Mouse (Mus musculus): Measurements from ENCODE around the gene Tbcel. TPM values are rescaled to one million over a fixed set of nuclear protein-coding genes. Genes with fewer than 3 reads are reported as not detected.

Gene Tbcel
- polyA plus RNA-seq, 1 experiment: 2.0 TPM

DNA sequence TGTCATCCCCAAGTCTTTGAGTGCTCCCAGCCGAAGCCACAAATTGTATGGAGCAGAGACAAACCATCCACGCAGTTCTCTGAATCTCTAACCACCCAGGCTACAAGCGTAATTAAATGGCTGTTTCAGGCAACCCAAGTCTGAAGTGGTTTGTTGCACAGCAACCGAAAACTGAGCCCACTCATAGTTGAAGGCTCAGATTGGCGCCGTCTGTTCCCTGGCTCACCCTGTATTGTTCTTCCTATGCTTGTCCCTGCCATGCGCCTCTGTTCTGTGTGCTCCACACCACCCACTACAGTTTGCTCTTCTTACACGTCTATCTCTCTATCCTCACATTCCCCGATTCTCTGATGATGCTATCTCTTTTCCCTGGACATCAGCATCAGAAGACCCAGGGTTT, 15.8 kb downstream of the Tbcel start:
- Histone ChIP-seq H3K36me3 (replicated peaks; ENCODE audit: low read length) (no peaks in the 10 kb centered on the region), H3K4me3 (replicated peaks) (no peak overlapping the region), H3K27me3 (replicated peaks) (peaks cover 18% of the 10 kb centered on the region), H3K4me1 (no peaks in the 10 kb centered on the region), H3K9me3 (peaks cover 13% of the 10 kb centered on the region)
- no peak for TF ChIP-seq FLI1 (IDR thresholded peaks at IDR 0.05; ENCODE audit: low read length)

DNA sequence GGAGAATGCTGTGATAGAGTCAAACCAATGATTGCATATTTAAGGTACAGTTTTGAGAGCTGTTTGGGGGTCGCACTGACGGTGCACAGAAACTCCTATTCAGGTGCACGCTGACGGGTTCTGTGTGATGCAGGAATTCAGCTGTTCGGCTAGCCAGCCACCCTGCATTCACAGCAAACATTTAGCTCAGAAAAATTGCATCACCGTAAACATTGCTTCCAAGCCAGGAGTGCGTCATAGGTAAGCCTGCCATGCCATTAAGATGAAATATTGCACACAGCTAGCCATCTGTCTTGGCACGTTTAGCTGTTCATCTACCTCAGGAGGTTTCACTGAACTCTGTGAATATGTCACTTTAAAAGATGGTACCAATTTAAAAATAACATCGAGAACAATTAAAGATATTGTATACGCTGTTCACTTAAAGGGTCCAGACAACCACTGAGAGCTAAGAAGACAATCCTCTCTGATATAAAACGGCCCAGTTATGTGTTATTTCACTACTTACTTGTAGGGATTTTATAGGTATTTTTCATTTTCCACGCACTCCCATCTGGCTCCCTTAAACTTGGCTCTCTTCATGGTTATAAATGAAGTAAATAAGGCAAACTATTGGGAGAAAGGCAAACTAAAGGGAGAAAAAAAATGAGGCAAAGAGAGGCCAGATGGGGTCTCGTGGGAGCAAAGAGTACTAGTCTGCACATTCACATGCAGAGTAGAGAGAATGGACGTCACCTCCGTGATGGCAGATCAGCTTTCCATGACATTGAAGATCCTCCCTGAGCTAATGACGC, 16.8 kb downstream of the Tbcel start:
- peaks cover 19% of the 10 kb centered on the region for H3K27me3 ChIP-seq (replicated peaks)
- no peaks in the 10 kb centered on the region for H3K4me1 ChIP-seq
- no peaks in the 10 kb centered on the region for H3K36me3 ChIP-seq (replicated peaks; ENCODE audit: low read length)

DNA sequence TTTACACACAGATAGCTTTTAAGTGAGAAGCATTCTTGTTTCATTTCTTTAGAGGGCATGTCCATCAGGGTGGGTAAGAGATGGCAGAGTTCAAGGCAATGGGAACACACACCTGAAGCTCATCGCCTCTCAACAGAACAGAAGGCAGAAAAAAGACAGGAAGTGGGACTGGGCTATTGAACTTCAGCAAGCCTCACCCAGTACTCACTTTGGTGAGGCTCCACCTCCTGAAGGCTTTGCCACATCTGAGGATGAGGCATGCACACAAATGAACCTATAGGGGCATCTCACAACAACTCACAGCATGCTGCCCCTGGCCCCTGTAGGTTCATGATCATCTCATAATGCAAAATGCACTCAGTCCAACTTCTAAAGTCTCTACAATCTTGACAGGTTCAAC, 19.5 kb downstream of the Tbcel start:
- peaks cover 18% of the 10 kb centered on the region for H3K27me3 ChIP-seq (replicated peaks)
- no peaks in the 10 kb centered on the region for H3K9me3 ChIP-seq
- H3K4me3 ChIP-seq (replicated peaks): no peak overlapping the region
- TF ChIP-seq GATA1 (IDR thresholded peaks at IDR 0.05; ENCODE audit: borderline replicate concordance, low read length): no peak
- TF ChIP-seq FLI1 (IDR thresholded peaks at IDR 0.05; ENCODE audit: low read length): no peak
- no peaks in the 10 kb centered on the region for H3K36me3 ChIP-seq (replicated peaks; ENCODE audit: low read length)
- no peaks in the 10 kb centered on the region for H3K4me1 ChIP-seq

More for the DNA sequence above, 16.8 kb downstream of the Tbcel start:
- H3K4me3 ChIP-seq (replicated peaks): no peak overlapping the region
- TF ChIP-seq FLI1 (IDR thresholded peaks at IDR 0.05; ENCODE audit: low read length) (no peak), GATA1 (IDR thresholded peaks at IDR 0.05; ENCODE audit: borderline replicate concordance, low read length) (no peak)
- peaks cover 6% of the 10 kb centered on the region; the same call in 1 of the 2 replicates for H3K9me3 ChIP-seq

DNA sequence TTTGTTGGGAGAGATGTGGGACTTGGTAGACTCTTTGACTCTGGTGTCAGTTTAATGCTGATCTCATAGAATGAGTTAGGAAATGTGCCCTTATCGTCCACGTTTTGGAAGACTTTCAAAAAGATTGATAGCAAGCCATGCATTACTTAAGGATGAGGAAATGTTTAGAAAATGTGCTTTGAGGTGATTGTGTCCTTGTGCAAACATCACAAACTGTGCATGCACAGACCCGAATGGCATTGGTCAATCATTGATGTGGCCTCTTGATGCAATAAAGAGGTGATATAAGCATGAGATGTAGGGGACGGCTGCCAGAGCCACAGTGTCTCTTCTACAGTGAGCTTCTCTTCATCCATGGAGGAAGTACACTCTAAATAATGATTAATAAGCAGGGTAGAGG, 20.7 kb downstream of the Tbcel start:
- H3K36me3 ChIP-seq (replicated peaks; ENCODE audit: low read length): no peaks in the 10 kb centered on the region
- no peaks in the 10 kb centered on the region for H3K9me3 ChIP-seq
- no peak overlapping the region for H3K4me3 ChIP-seq (replicated peaks)
- TF ChIP-seq GATA1 (IDR thresholded peaks at IDR 0.05; ENCODE audit: borderline replicate concordance, low read length) (no peak), FLI1 (IDR thresholded peaks at IDR 0.05; ENCODE audit: low read length) (no peak)
- no peaks in the 10 kb centered on the region for H3K4me1 ChIP-seq
- H3K27me3 ChIP-seq (replicated peaks): peaks cover 16% of the 10 kb centered on the region

DNA sequence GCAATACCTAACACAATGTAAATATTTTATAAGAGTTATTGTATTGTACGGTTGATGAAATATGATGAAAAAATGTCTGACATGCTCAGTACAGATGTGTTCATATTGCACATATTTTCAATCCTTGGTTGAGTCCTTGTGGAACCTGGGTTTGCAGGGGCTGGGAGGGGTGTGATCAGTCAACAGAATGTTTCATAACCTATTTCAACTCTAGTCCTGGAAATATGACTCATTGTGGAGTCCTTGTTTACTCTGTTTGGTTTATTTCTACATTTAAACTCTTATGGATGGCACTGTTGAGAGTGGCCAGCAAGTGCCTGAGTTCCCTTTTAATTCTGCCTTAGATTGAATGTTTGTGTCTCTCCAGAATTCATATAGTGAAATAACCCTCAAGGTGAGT, 22.9 kb downstream of the Tbcel start:
- Histone ChIP-seq H3K4me3 (replicated peaks) (no peak overlapping the region), H3K36me3 (replicated peaks; ENCODE audit: low read length) (no peaks in the 10 kb centered on the region), H3K4me1 (no peaks in the 10 kb centered on the region), H3K9me3 (no peaks in the 10 kb centered on the region), H3K27me3 (replicated peaks) (peaks cover 12% of the 10 kb centered on the region)
- TF ChIP-seq FLI1 (IDR thresholded peaks at IDR 0.05; ENCODE audit: low read length) (no peak), GATA1 (IDR thresholded peaks at IDR 0.05; ENCODE audit: borderline replicate concordance, low read length) (no peak)

DNA sequence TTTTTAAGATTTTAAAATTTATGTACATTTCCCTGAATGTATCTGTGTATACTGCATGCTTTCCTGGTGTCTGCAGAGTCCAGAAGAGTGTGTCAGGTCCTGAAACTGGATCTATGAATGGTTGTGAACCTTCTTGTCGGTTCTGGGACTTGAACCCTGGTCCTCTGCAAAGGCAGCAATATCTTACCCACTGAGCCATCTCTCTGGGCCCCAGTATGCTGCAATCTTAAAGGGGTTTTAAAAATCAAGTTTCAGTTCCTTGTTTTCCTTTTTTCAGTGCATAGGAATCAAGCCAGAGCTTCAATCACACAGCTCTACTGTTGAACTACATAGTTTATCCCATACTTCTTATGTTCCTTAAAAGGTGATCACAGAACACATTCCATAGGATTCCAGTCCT, 24.7 kb downstream of the Tbcel start:
- Histone ChIP-seq H3K27me3 (replicated peaks) (peaks cover 12% of the 10 kb centered on the region), H3K36me3 (replicated peaks; ENCODE audit: low read length) (no peaks in the 10 kb centered on the region), H3K4me3 (replicated peaks) (no peak overlapping the region), H3K9me3 (no peaks in the 10 kb centered on the region), H3K4me1 (no peaks in the 10 kb centered on the region)
- TF ChIP-seq GATA1 (IDR thresholded peaks at IDR 0.05; ENCODE audit: borderline replicate concordance, low read length) (no peak), FLI1 (IDR thresholded peaks at IDR 0.05; ENCODE audit: low read length) (no peak)

DNA sequence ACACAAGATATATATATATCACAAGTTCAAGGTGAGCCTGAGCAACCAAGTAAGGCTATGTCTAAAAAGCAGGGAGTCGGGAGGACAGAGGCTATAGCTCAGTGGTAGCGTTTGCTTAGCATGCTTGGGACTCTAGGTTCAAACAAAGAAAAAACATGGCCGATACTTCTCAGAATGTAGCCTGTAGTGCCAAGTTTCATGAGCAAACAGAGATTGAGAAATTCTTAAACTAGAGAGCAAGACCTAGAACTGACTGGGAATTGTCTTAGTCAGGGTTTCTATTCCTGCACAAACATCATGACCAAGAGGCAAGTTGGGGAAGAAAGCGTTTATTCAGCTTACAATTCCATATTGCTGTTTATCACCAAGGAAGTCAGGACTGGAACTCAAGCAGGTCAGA, 31.4 kb downstream of the Tbcel start:
- TF ChIP-seq GATA1 (IDR thresholded peaks at IDR 0.05; ENCODE audit: borderline replicate concordance, low read length) (no peak), FLI1 (IDR thresholded peaks at IDR 0.05; ENCODE audit: low read length) (no peak)
- H3K4me3 ChIP-seq (replicated peaks): no peak overlapping the region

DNA sequence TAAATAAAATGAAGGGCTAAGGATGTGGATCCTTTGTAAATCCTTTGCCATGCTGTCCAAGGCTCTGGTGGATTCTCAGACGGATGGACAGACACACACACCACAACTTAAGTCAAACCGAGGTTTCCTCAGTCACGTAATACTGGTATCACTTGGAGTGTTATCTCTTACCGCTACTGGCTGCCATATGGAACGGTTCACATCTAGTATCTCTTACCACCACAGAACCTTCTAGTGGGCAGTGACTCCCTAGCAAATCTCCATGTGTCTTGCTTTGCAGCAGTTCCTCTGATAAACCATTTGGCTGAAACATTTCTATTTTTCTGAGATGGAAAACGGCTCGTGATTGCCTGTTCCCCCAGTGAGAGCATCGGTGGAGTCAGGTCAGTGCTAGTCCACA, 33.4 kb downstream of the Tbcel start:
- H3K9me3 ChIP-seq: no peaks in the 10 kb centered on the region
- peaks cover 8% of the 10 kb centered on the region for H3K27me3 ChIP-seq (replicated peaks)
- H3K36me3 ChIP-seq (replicated peaks; ENCODE audit: low read length): peaks cover 10% of the 10 kb centered on the region
- no peak overlapping the region for H3K4me3 ChIP-seq (replicated peaks)
- peaks cover 36% of the 10 kb centered on the region for H3K4me1 ChIP-seq
- no peak for TF ChIP-seq FLI1 (IDR thresholded peaks at IDR 0.05; ENCODE audit: low read length)
- no peak for TF ChIP-seq GATA1 (IDR thresholded peaks at IDR 0.05; ENCODE audit: borderline replicate concordance, low read length)

More for the DNA sequence above, 31.4 kb downstream of the Tbcel start:
- H3K27me3 ChIP-seq (replicated peaks): peaks cover 8% of the 10 kb centered on the region
- H3K4me1 ChIP-seq: peaks cover 17% of the 10 kb centered on the region
- H3K36me3 ChIP-seq (replicated peaks; ENCODE audit: low read length): no peaks in the 10 kb centered on the region
- H3K9me3 ChIP-seq: no peaks in the 10 kb centered on the region

DNA sequence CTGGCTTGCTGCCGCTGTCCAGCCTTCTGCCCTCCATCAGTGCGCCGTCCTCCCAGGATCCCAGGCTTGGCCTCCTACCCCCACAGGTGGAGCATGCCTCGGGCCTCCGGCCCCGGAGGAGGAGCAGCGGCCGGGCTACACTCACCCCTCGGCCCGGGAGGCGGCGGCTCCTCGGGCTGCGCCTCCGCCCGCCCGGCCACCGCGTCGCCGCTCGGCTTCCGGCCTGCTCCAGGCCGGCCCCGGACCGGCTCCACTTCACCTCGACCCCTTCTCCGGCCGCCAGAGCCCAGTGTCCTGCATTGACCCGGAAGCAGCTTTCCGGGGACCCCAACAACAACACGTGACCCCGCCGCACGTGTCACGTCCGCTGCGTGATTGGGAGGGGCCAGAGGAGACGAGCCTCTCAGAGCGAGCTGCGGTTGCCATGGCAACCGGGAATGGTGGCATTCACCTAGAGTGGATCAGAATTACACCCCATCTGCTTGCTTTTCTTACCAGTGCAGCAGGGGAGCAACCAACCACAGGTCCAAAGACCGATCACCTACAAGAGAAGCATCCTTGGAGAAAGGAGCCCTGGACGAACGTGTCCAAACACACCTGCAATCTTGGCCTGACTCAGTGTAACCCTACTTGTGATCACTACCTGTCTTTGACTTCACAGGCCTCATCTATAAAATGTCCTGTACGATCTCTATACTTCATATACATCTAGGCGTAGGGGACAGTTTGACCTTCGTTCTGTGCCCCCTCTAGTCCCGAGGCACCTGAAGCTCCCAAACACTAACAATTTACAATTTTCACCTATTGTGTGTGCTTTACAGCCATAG, 35.5 kb downstream of the Tbcel start:
- no peak for TF ChIP-seq GATA1 (IDR thresholded peaks at IDR 0.05; ENCODE audit: borderline replicate concordance, low read length)
- TF ChIP-seq FLI1 (IDR thresholded peaks at IDR 0.05; ENCODE audit: low read length): no peak
- Histone ChIP-seq H3K36me3 (replicated peaks; ENCODE audit: low read length) (peaks cover 25% of the 10 kb centered on the region), H3K9me3 (no peaks in the 10 kb centered on the region), H3K4me3 (replicated peaks) (peak overlapping the region; percentile 98), H3K27me3 (replicated peaks) (peaks cover 6% of the 10 kb centered on the region), H3K4me1 (peaks cover 54% of the 10 kb centered on the region)

DNA sequence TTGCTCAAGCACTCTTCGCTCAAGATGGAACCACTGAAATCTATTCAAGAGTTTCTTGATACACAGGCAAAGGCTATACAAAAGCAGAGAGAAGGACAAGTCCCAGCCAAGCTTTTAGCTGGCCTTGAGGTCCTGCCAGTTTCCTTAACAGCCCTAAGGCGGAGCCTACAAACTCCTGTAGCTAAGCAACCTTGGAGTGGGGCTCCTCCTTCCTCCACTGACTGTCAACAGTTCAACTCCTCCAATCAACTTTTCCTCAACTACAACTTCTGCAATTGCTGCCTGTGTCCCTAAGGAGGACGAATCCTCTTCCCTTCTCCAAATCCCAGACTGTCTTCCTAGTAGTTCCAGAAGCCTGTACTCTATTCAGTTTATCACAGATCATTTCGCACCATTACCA, 36.4 kb downstream of the Tbcel start:
- peaks cover 63% of the 10 kb centered on the region for H3K4me1 ChIP-seq

More for the DNA sequence above, 36.4 kb downstream of the Tbcel start:
- no peak for TF ChIP-seq GATA1 (IDR thresholded peaks at IDR 0.05; ENCODE audit: borderline replicate concordance, low read length)
- no peak for TF ChIP-seq FLI1 (IDR thresholded peaks at IDR 0.05; ENCODE audit: low read length)
- H3K9me3 ChIP-seq: no peaks in the 10 kb centered on the region
- H3K4me3 ChIP-seq (replicated peaks): peak overlapping the region; percentile 98
- H3K27me3 ChIP-seq (replicated peaks): peaks cover 6% of the 10 kb centered on the region
- peaks cover 32% of the 10 kb centered on the region for H3K36me3 ChIP-seq (replicated peaks; ENCODE audit: low read length)

Measured in megakaryocyte, embryonic 14.5 days (primary cell).